Mouse (Mus musculus) monocyte, adult 5-6 weeks (primary cell): ENCODE data around the gene Tubg1. TPM values are rescaled to one million over a fixed set of nuclear protein-coding genes. Genes with fewer than 3 reads are reported as not detected.
"Not testable (repeated sequence)": the region's sequence is repeated elsewhere in the genome, so short reads cannot be mapped to it uniquely, and the experiment has no call there.

Experiments
- ATAC-seq: fragments of 153-309, 156-312 bp; replicated peaks from 2 replicates; pipeline ENCODE4 v1.8.0; 2017; ENCODE audit warnings: mild to moderate bottlenecking; ENCODE audit not compliant: low TSS enrichment, insufficient number of reproducible peaks, severe bottlenecking, poor library complexity, low FRiP score
- total RNA-seq: library from RNA; stranded (forward); fragments of 200-1000, 200-491, 200-594 nt; gene quantifications from 3 replicates; pipeline ENCODE4 v1.2.3, GENCODE M21; 2017

Gene Tubg1
- total RNA-seq, 1 experiment from 2014 or later = 11.0 TPM

DNA sequence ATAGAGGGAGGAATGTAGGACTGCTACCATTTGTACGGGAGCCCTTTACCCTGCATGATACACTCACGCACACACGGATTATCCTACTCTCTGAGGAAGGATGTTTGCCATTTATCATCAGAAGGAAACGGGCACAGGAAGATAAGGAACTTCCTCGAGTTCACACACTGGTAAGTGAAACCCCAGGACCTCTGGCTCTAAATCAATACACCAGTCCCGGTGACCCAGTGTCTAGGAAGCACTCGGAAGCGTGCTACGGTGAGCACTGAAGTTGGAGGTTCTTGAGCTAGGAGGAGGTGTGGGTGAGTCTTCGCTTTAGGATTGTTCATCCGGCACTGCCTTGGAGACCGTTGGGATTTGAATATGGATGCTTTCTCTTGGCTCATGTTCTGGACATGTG, 13.3 kb downstream of the Tubg1 start:
- no peak for ATAC-seq

DNA sequence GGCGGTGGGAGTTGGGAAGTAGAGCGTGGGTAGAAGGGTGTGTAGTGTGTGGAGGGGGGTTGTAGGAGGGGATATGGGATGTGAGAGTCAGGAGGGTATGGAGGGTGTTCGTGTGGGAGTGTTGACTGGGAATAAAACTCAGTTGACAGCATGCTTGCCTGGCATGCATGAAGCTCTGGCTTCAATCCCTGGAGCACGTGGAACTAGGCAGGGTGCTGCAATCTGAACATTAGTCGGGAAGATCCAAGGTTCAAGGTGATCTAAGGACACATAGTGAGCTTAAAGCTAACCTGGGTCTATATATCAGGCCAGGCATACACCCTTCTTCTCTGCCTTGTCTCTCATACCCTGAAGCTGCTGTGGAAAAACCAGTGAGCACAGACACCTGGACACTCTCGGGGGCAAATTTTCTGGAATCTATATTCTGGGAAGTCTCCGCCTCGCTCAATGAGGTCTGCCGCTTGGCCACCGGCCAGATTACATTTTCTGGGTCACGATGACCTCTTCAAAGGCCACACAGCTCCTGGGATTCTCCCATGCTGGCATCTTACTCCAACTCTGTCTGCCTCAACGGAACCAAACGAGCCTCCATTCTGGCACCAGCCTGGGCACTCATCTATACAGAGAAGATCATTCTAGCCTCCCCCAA, 14.6 kb downstream of the Tubg1 start:
- no peak for ATAC-seq

DNA sequence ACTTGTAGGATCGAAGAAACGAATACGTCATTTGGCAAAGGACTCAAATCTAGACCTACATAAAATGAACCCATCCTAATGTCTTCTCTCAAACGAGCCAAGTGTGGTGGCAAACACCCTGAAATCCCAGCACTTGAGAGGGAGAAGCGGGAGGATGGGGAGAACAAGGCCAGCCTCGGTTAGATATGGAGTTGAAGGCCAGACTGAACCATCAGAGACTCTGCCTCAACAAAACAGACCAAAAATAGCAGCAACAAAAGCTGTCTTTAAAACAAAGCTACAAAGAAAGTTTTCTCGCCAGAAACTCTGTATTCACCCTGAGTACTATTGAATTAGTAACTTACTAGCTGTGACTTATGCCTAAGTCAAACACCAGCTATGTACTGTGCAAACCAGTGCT, 17.3 kb downstream of the Tubg1 start:
- ATAC-seq = no peak

DNA sequence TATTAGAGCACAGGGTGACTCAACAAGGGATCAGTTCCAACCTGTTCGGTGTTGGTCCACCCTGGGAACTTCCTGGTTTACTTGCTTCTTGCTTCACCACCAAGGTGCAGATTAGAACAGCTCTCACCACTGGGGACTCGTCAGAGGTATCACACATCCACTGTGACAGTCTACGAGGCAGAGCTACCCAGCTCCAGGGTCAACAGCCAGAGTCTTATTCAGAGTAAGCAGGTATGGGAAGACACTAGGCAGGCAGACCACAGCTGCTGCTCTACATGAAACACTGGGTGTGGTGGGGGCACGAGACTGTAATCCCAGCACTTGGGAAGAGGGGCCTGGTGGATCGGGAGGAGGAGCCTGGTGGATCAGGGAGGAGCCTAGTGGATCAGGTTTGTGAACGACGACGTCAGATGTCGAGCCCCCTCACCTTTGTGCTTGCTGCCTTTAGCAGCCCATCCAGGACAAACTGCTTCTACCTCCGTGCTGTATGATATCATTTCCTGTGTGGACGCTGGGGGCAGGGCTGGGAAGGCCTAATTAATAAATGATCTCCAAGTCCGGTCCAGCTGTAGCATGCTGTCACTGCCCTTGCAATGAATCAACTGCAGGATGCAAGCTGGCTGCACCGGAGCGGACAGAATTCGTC, 18.9 kb downstream of the Tubg1 start:
- ATAC-seq = peak; percentile 33; the same call in 1 of the 2 replicates

DNA sequence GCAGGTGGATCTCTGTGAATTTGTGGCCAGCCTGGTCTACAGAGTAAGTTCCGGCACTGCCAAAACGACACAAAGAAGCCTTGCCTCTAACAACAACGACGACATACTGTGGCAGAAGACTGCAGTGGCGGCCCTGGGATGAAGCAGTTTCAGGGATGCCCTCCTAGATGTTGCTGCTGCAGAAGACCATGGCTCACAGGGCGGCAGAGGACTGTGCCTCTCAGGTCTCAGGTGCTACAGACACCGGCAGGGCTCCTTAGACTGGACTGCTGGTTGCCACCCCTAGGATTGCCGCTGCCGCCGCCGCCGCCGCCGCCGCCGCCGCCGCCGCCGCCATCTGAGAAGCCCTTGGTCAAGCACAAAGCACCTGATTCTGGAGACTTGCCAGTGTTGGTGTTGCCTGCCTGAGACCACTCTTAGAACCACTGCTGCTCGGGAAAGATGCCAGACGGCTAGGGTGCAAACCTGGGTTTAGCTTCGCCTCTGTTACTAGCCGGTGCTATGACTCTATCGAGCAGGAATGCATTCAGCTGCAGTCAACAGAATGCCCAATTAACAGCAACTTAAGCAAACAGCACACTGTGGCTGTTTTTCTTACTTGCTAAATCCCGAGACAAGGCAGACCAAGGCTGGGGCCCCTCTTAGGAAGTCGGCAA, 20.6 kb downstream of the Tubg1 start:
- ATAC-seq = no peak

DNA sequence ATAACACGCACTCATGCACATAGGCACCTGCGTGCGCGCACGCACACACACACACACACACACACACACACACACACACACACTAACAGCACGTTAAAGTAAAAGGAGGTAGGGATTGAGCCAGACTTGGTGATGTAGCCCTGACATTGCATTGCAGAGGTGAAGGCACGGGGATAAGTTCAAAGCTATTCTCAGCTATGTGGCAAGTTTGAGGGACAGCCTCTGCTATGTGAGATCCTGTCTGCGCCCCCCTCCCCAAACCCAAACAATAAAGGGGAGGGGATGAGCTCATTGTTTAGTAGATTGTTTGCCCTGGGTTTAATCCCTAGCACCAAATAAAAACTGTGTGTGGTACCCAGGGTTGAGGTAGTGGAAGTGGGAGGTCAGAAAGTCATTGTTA, 21.4 kb downstream of the Tubg1 start:
- ATAC-seq = no peak

DNA sequence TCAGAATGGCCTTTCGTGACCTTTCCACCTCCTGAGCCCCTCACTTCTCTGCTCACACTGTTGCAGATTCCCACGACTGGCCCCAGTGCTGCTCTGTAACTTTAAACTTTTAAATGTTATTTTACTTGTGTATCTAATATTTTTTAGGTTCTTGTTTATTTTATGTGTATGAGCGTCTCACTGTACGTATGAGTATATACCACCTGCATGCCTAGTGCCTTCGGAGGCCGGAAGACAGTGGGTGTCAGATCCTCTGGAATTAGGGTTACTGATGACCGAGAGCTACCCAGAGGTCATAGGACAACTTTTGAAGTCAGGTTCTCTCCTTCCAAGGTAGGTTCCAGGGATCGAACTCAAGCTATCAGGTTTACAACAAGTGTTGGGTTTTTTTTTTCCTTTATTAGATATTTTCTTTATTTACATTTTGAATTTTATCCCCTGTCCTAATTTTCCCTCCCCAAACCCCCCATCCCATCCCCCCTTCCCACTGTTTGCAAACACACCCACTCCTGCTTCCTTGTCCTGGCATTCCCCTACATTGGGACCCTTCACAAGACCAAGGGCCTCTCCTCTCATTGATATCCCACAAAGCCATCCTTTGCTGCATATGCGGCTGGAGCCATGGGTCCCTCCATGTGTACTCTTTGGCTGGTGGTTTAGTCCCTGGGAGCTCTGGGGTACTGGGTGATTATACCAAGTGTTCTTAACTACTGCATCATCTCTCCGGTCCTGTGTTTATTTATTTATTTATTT, 22.7 kb downstream of the Tubg1 start:
- no peak for ATAC-seq

DNA sequence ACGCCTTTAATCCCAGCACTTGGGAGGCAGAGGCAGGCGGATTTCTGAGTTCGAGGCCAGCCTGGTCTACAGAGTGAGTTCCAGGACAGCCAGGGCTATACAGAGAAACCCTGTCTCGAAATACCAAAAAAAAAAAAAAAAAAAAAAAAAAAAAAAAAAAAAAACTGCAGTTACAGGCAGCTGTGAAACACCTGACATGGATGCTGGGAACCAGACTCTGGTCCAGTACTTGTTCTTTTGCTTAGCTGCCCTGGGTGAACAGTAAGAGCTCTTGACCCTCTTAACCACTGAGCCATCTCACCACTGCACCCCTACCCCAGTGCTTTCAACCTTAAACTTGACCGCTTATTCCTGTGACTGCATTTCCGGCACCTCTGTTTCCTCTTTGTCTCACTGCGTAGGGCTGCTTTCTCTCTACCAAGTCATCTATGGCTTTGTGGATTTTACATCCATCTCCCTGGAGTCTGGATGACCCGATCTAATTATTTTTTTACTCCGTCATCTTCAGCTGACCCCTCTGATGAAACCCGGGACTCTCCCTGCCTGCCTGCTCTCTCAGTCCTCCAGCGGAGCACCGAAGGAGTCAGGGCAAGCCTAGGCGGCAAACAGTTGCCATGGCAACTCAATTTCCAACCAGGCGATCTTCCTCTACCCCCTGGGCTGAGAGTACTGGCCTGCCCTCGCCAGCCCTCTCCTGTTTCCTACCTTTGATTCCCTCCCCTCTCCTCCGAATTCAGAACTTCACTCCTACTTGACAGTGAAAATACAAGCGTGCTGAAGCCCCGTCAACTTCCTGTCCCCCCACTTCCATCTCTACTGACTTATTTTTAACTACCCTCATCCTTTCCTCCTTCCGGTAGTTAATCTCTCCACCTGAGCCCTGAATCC, 23.8 kb downstream of the Tubg1 start:
- ATAC-seq = peak; percentile 72

DNA sequence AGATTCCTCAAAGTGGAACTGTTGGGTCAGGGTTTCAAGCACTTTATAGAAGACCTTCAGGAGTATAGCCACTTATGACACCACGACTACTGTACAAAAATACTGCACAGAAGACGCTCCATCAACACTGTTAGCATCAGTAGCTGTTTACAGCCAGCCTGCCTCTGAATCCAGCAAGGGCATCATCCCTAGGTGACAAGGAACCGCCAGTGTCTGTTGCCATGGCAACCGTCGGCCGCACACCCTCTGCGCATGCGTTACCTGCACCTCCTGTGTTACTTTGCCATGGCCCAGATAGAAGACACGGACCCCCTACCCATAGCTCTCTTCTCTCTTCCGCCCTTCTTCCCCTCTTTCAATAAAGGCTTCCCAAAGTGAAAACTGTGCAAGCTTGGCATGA, 26.6 kb downstream of the Tubg1 start:
- ATAC-seq = no peak

DNA sequence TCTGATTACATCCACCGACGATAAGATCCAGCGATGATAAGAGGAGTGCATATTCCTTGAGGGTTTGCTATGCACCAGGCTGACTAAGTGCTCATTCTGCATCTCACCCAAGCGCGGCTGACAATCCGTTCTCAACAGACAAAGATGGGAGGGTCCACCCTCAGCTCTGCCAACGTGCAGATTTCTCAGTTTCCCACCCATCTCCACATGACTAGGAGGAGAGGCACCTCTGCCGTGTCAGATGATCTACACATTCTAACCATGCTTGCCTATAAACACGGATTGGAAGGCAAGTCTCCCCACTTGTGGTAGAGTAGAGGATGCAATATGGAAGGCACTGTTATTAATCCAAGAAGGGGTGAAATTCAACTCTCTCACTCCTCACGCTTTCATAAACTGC, 29.0 kb downstream of the Tubg1 start:
- ATAC-seq = no peak

DNA sequence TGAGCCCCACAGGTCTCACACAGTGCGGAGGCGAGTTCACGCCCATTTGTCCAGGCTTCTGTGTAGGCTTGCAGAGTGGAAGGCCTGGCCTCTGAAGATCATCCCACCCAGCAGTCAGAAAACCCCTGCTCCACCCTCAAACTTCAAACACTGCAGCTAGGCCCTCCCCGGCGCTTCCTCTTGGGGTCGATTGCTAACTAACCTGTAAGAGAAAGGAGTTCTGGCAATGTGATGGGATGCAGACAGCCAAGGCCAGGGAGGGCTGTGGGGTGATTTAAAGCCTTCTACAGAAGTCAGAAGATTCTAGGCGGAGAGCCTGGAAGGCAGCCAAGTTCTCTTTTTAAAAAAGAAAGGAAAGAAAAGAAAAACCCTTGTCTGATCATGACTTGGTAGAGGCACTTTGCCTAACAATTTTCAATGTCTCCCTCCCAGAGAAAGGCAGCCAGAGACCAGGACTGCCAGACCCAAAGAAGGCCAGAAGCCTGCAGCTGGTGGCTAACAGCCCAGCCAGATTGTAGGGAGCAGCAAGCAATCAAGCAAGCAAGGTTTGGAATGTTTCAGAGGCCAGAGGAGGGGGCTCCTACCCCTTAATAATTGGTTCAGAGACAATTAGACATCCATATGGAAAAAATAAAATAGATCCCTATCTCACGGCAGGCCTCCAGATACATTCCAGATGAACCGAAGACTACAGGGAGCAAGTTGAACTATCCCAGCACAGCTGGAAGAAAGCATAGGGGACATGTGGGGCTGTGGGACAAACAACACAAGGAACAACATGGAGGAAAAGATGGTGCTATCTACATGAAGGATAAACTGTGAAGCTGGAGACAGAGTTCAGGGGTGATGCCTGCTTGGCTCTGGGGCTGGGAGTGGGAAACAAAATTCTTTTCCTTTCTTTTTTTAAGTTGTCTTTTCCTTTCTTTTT, 29.7 kb downstream of the Tubg1 start:
- ATAC-seq = no peak

DNA sequence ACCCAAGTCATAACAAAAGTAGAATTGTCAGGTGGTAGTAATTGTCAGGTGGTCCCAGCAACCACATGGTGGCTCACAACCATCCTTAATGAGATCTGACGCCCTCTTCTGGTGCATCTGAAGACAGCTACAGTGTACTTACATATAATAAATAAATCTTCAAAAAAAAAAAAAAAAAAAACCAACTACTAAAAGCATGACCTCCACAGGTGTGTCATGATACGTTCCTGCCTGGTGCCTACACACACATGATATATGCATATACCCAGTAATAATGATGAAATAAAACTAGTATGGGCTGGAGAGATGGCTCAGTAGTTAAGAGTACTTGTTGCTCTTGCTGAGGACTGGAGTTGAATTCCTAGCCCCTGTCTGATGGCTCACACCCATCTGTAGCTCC, 31.3 kb downstream of the Tubg1 start:
- ATAC-seq = no peak

DNA sequence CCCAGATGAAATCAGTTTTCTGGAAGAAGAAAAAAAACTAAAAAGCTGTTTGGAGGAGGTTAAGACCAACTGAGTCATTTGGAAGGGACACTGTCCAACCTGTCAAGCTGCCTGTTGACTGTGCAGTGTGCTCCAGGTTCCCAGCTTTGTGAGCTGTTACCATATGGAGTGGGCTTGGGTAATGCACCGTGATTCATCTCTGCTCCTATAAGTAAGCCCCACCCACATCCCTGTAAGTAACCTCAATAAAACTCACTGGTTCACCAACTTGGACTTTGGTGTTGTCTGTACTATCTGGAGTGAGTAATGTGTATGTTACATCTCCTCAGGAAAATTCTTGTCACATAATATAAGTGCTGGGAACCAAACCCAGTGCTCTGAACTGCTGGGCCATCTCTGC, 33.1 kb downstream of the Tubg1 start:
- ATAC-seq = no peak

DNA sequence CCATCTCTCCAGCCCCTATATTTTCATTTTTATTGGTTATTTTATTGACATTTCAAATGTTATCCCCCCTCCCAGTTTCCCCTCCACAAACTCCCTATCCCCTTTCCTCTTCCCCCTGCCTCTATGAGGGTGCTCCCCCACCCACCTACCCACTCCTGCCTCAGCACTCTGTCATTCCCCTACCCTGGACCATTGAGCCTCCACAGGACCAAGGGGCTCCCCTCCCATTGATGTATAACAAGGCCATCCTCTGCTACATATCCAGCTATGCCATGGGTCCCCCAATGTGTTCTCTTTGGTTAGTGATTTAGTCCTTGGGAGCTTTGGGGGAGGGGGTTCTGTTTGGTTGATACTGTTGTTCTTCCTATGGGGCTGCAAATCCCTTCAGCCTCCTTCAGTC, 34.9 kb downstream of the Tubg1 start:
- no peak for ATAC-seq

DNA sequence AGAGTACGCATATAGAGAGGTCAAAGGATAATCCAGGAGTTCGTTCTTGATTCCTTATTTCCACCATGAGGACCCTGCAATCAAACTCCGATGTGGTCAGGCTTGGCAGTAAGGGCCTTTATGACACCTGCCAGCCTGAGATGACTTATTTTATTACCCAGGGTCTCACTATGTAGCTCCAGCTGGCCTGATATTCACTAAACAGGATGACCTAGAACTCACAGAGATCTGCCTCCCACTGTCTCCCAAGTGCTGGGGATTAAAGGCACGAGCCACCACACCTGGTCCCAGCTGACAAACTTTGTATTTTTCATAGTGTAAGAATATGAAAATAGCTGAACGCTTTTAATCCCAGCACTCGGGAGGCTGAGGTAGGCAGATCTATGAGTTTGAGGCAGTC, 35.4 kb downstream of the Tubg1 start:
- ATAC-seq = no peak

DNA sequence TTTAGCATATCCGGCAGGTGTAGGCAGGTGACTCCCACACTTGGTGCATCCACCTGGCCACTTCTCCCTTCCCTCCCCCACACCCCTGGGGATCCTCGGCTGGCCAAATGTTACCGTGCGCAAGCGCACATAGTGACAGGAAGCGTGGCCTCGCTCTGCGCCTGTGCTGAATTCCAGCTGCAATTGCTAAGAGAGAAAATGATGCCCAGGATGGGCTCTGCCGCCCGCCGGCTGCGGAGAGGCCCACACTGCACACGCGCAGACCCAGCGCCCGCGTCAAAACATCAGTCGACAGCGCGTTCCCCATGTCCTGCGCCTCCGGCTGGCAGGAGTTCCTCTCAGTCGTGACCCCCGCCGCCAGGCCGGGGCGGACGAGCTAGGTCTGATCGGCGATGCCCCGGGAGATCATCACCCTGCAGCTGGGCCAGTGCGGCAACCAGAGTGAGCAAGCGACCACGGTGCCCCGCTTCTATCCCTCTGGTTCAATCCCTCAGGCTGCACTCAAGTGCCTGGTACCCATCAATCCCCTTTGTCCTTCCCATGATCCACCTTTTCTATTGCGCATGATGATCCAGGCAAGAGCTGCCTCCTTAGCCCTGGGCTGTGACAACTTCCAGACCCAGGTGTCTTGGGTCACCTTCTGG, 36.1 kb downstream of the Tubg1 start, which contains the start of gene Tubg2:
Gene Tubg2, plus strand, starts transcription at position 180 of the 644 bp plus-strand sequence.
- no peak for ATAC-seq

DNA sequence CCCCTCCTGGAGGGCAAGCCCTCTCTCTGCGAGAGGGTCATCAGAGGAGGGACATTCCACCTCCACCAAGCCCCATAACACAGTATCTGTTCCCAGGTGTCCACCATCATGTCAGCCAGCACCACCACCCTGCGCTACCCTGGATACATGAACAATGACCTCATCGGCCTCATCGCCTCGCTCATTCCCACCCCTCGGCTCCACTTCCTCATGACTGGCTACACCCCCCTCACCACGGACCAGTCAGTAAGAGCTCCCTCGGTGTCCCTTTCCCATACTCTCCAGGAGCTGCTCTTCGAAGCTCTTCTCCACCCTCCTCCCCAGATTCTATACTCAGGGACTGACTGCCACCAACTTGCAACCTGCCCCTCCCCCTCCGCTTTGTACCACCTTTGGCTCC, 40.4 kb downstream of the Tubg1 start:
- not testable (repeated sequence) for ATAC-seq
